Mouse (Mus musculus): Measurements from ENCODE around the gene Nme2. TPM values are rescaled to one million over a fixed set of nuclear protein-coding genes. Genes with fewer than 3 reads are reported as not detected.

Gene Nme2
- polyA plus RNA-seq, 1 experiment from 2014 or later = 235 TPM

GRCm38 (mm10) chr11:93957746-93958145 is 1.7 kb upstream of the Nme2 start:
- Histone ChIP-seq H3K4me1 (ENCODE audit: control insufficient read depth, insufficient read depth, low read length) (peaks cover 21% of the 10 kb centered on the region), H3K4me2 (replicated peaks; ENCODE audit: low read depth, low read length) (no peak overlapping the region), H3K27me3 (ENCODE audit: control insufficient read depth, insufficient read depth, low read length) (no peaks in the 10 kb centered on the region), H3K4me3 (ENCODE audit: low read depth, low read length) (no peak overlapping the region), H3K27ac (ENCODE audit: low read length) (no peak overlapping the region), H3K9ac (replicated peaks; ENCODE audit: low read depth, low read length) (no peak overlapping the region), H3K36me3 (ENCODE audit: control insufficient read depth, insufficient read depth, low read length) (peaks cover 55% of the 10 kb centered on the region), H3K9me3 (ENCODE audit: control insufficient read depth, low read depth, low read length) (no peaks in the 10 kb centered on the region)
- 83% methylated on average over 4 of the region's 4 CpGs for WGBS
- ATAC-seq (ENCODE audit: insufficient number of reproducible peaks, insufficient read depth, low FRiP score, low read depth) = no peak

GRCm38 (mm10) chr11:93957031-93957555 is 1.0 kb upstream of the Nme2 start:
- Histone ChIP-seq H3K4me1 (ENCODE audit: control insufficient read depth, insufficient read depth, low read length) (peaks cover 21% of the 10 kb centered on the region), H3K36me3 (ENCODE audit: control insufficient read depth, insufficient read depth, low read length) (peaks cover 55% of the 10 kb centered on the region), H3K4me3 (ENCODE audit: low read depth, low read length) (no peak overlapping the region), H3K9me3 (ENCODE audit: control insufficient read depth, low read depth, low read length) (no peaks in the 10 kb centered on the region), H3K27me3 (ENCODE audit: control insufficient read depth, insufficient read depth, low read length) (no peaks in the 10 kb centered on the region), H3K27ac (ENCODE audit: low read length) (no peak overlapping the region), H3K9ac (replicated peaks; ENCODE audit: low read depth, low read length) (no peak overlapping the region), H3K4me2 (replicated peaks; ENCODE audit: low read depth, low read length) (no peak overlapping the region)
- no peak for ATAC-seq (ENCODE audit: insufficient number of reproducible peaks, insufficient read depth, low FRiP score, low read depth)
- WGBS = 81% methylated on average over 2 of the region's 2 CpGs

GRCm38 (mm10) chr11:93955256-93956150 is 556 bp downstream of the Nme2 start:
- under 1% methylated on average over 67 of the region's 67 CpGs for WGBS
- peak overlapping the region; percentile 63 for H3K4me3 ChIP-seq (ENCODE audit: low read depth, low read length)
- peak overlapping the region; percentile 58 for H3K9ac ChIP-seq (replicated peaks; ENCODE audit: low read depth, low read length)
- H3K36me3 ChIP-seq (ENCODE audit: control insufficient read depth, insufficient read depth, low read length) = peaks cover 56% of the 10 kb centered on the region
- H3K9me3 ChIP-seq (ENCODE audit: control insufficient read depth, low read depth, low read length) = no peaks in the 10 kb centered on the region
- ATAC-seq (ENCODE audit: insufficient number of reproducible peaks, insufficient read depth, low FRiP score, low read depth) = peak; percentile 97
- H3K27ac ChIP-seq (ENCODE audit: low read length) = peak overlapping the region; percentile 87
- no peaks in the 10 kb centered on the region for H3K27me3 ChIP-seq (ENCODE audit: control insufficient read depth, insufficient read depth, low read length)
- peak overlapping the region; percentile 84 for H3K4me2 ChIP-seq (replicated peaks; ENCODE audit: low read depth, low read length)
- H3K4me1 ChIP-seq (ENCODE audit: control insufficient read depth, insufficient read depth, low read length) = peaks cover 21% of the 10 kb centered on the region

- peak overlapping the region; percentile 87 for H3K27ac ChIP-seq (ENCODE audit: low read length)
- peak overlapping the region; percentile 84 for H3K4me2 ChIP-seq (replicated peaks; ENCODE audit: low read depth, low read length)
- peaks cover 54% of the 10 kb centered on the region for H3K36me3 ChIP-seq (ENCODE audit: control insufficient read depth, insufficient read depth, low read length)
- no peaks in the 10 kb centered on the region for H3K27me3 ChIP-seq (ENCODE audit: control insufficient read depth, insufficient read depth, low read length)
- no peak; the same call in 1 of the 2 replicates for ATAC-seq (ENCODE audit: insufficient number of reproducible peaks, insufficient read depth, low FRiP score, low read depth)
- WGBS = 45% methylated on average over 13 of the region's 13 CpGs
- peak overlapping the region; percentile 63 for H3K4me3 ChIP-seq (ENCODE audit: low read depth, low read length)
- peaks cover 21% of the 10 kb centered on the region for H3K4me1 ChIP-seq (ENCODE audit: control insufficient read depth, insufficient read depth, low read length)
- H3K9me3 ChIP-seq (ENCODE audit: control insufficient read depth, low read depth, low read length) = no peaks in the 10 kb centered on the region
- H3K9ac ChIP-seq (replicated peaks; ENCODE audit: low read depth, low read length) = peak overlapping the region; percentile 58
Observed at GRCm38 (mm10) chr11:93954738-93955255, 1.3 kb downstream of the Nme2 start.

GRCm38 (mm10) chr11:93952376-93952775 is 3.7 kb downstream of the Nme2 start:
- no peak overlapping the region for H3K4me3 ChIP-seq (ENCODE audit: low read depth, low read length)
- H3K4me1 ChIP-seq (ENCODE audit: control insufficient read depth, insufficient read depth, low read length) = peaks cover 21% of the 10 kb centered on the region
- no peak for ATAC-seq (ENCODE audit: insufficient number of reproducible peaks, insufficient read depth, low FRiP score, low read depth)
- WGBS = 63% methylated on average over 5 of the region's 5 CpGs
- peaks cover 51% of the 10 kb centered on the region for H3K36me3 ChIP-seq (ENCODE audit: control insufficient read depth, insufficient read depth, low read length)
- no peaks in the 10 kb centered on the region for H3K9me3 ChIP-seq (ENCODE audit: control insufficient read depth, low read depth, low read length)
- no peak overlapping the region for H3K27ac ChIP-seq (ENCODE audit: low read length)
- no peak overlapping the region for H3K4me2 ChIP-seq (replicated peaks; ENCODE audit: low read depth, low read length)
- no peaks in the 10 kb centered on the region for H3K27me3 ChIP-seq (ENCODE audit: control insufficient read depth, insufficient read depth, low read length)
- H3K9ac ChIP-seq (replicated peaks; ENCODE audit: low read depth, low read length) = no peak overlapping the region

- no peak for ATAC-seq (ENCODE audit: insufficient number of reproducible peaks, insufficient read depth, low FRiP score, low read depth)
- Histone ChIP-seq H3K27ac (ENCODE audit: low read length) (no peak overlapping the region), H3K4me2 (replicated peaks; ENCODE audit: low read depth, low read length) (no peak overlapping the region), H3K9ac (replicated peaks; ENCODE audit: low read depth, low read length) (no peak overlapping the region), H3K4me1 (ENCODE audit: control insufficient read depth, insufficient read depth, low read length) (peaks cover 14% of the 10 kb centered on the region), H3K27me3 (ENCODE audit: control insufficient read depth, insufficient read depth, low read length) (no peaks in the 10 kb centered on the region), H3K4me3 (ENCODE audit: low read depth, low read length) (no peak overlapping the region), H3K36me3 (ENCODE audit: control insufficient read depth, insufficient read depth, low read length) (peaks cover 57% of the 10 kb centered on the region), H3K9me3 (ENCODE audit: control insufficient read depth, low read depth, low read length) (no peaks in the 10 kb centered on the region)
- 86% methylated on average over 1 of the region's 1 CpGs for WGBS
Observed at GRCm38 (mm10) chr11:93950045-93950444, 6.0 kb downstream of the Nme2 start.

GRCm38 (mm10) chr11:93948887-93949567 is 7.0 kb downstream of the Nme2 start:
- ATAC-seq (ENCODE audit: insufficient number of reproducible peaks, insufficient read depth, low FRiP score, low read depth) = no peak
- peaks cover 60% of the 10 kb centered on the region for H3K36me3 ChIP-seq (ENCODE audit: control insufficient read depth, insufficient read depth, low read length)
- WGBS = 90% methylated on average over 9 of the region's 9 CpGs

GRCm38 (mm10) chr11:93944986-93945385 is 11.1 kb downstream of the Nme2 start:
- no peak for ATAC-seq (ENCODE audit: insufficient number of reproducible peaks, insufficient read depth, low FRiP score, low read depth)

More at GRCm38 (mm10) chr11:93948887-93949567, 7.0 kb downstream of the Nme2 start:
- Histone ChIP-seq H3K9me3 (ENCODE audit: control insufficient read depth, low read depth, low read length) (no peaks in the 10 kb centered on the region), H3K4me3 (ENCODE audit: low read depth, low read length) (no peak overlapping the region), H3K4me1 (ENCODE audit: control insufficient read depth, insufficient read depth, low read length) (peaks cover 9% of the 10 kb centered on the region), H3K4me2 (replicated peaks; ENCODE audit: low read depth, low read length) (no peak overlapping the region), H3K27me3 (ENCODE audit: control insufficient read depth, insufficient read depth, low read length) (no peaks in the 10 kb centered on the region), H3K9ac (replicated peaks; ENCODE audit: low read depth, low read length) (no peak overlapping the region), H3K27ac (ENCODE audit: low read length) (no peak overlapping the region)

More at GRCm38 (mm10) chr11:93944986-93945385, 11.1 kb downstream of the Nme2 start:
- Histone ChIP-seq H3K36me3 (ENCODE audit: control insufficient read depth, insufficient read depth, low read length) (peaks cover 36% of the 10 kb centered on the region), H3K4me1 (ENCODE audit: control insufficient read depth, insufficient read depth, low read length) (no peaks in the 10 kb centered on the region), H3K4me3 (ENCODE audit: low read depth, low read length) (no peak overlapping the region), H3K9me3 (ENCODE audit: control insufficient read depth, low read depth, low read length) (no peaks in the 10 kb centered on the region), H3K27ac (ENCODE audit: low read length) (no peak overlapping the region), H3K4me2 (replicated peaks; ENCODE audit: low read depth, low read length) (no peak overlapping the region), H3K27me3 (ENCODE audit: control insufficient read depth, insufficient read depth, low read length) (no peaks in the 10 kb centered on the region), H3K9ac (replicated peaks; ENCODE audit: low read depth, low read length) (no peak overlapping the region)
- 71% methylated on average over 3 of the region's 3 CpGs for WGBS
